Mouse (Mus musculus) spleen, embryonic (tissue): ENCODE results near the gene Irf2bp2.

ENCODE experiments used
- CTCF ChIA-PET: fragments of 350-600 bp; sonication (Branson Sonifier 250); formaldehyde crosslinking; loops from one replicate; lab custom pipeline; 2022; lab: Charles Lee

The Irf2bp2 gene

GRCm38 (mm10) chr8:126593889-126594480 lies at the start of gene Irf2bp2:
Irf2bp2 (minus strand) TSS chr8:126593986.
- CTCF ChIA-PET, result no interaction called here

- CTCF ChIA-PET, result no interaction called here
Observed at GRCm38 (mm10) chr8:126642665-126643064, 48.9 kb upstream of the Irf2bp2 start.

DNA sequence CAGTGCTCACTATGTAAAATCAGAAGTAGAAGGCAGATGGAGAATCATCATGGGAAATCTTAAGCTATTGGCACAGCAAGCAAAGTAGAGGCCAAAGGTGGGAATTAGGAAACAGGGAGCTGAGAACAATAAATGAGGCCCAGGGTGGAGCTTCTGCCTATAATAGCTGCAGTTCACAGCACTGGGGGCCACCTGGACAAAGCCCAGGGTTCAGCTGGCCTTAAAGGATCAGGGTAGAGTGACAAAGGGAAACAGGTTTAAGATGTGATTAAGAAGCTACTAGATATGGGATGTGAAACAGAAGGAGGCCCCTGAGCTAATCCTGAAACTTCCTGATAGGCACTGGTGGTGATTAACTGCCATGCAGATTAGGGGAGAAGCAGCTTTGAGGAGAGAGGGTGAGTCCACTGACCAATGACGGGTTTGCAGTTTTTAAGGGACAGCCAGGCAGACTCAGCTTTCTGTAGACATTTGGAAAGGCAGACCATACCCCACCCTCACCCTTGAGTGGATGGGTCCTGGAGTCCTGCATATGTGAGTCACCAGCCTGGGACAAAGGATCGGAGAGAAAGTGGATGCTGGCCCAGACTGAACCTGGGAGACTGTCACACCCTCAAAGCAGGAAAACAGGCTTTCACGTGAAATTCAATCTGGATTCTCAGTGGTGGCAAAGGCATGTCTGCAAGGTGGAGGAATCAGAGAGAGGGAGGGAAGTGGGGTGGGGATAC lies 47.9 kb upstream of the Irf2bp2 start:
- CTCF ChIA-PET, result no interaction called here

- CTCF ChIA-PET, result no interaction called here
Observed at GRCm38 (mm10) chr8:126639161-126639560, 45.4 kb upstream of the Irf2bp2 start.

GRCm38 (mm10) chr8:126638027-126638426 lies 44.2 kb upstream of the Irf2bp2 start:
- CTCF ChIA-PET, result no interaction called here

DNA sequence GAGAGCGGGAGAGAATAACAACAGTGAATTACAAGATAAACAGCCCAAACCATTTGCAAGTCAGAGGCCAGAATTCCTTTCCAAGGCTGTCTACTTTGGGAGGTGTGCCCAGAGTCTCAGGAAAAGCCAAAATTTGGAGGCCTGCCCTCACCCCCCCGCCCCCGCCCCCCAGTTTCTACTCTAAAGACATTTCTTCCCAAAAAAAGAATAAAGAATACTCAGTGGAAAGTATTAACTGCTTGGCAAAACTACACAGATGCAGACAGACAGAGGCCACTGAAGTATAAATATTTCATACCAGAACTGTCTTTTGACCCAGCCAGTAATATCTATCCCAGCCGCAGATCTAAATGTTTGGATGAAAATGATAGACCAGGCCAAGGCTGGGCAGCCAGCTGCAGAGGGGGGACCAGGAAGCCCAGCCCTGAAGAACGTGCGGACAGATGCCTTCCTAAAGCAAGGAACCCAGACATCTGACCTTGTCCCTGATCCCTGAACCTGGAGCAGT lies 40.8 kb upstream of the Irf2bp2 start:
- CTCF ChIA-PET, result no interaction called here

DNA sequence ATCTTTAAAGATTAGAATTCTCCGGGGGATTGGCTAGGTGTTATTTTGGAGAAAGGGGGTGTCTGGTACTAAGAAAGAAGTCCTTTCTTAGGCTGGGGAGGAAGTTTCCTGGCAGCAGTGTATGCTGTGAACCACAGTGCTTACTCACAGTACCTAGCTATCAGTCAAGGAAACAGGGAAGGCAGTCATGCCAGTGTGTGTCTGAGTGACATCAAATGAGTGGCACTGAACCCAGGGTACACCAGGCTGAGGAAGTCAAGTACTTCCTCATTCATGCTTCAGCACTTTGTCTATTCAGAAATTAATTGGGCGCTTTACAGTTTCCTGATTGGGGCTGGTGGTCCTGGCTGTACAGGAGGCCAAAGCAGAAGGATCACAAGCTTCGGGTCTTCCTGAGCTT lies 34.8 kb upstream of the Irf2bp2 start:
- CTCF ChIA-PET, result no interaction called here

DNA sequence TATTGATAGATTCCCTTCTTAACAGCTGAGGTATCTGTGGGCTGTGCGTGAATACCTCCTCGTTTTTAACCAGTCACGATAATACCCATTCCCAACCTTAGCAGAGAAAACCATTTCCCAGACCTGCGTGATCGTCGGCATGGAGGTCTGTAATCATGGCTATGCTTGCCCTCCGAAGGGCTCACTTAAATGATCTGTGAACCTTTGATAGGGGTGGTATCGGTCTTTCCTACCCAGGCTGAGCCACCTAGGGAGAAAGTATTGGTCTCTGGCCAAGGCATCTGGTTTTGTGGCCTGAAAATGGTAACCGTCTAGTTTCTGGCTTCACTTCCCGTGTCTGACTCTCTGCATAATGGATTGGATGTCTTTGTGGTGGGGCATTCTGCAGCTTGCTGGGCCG lies 32.6 kb upstream of the Irf2bp2 start:
- CTCF ChIA-PET, result no interaction called here

DNA sequence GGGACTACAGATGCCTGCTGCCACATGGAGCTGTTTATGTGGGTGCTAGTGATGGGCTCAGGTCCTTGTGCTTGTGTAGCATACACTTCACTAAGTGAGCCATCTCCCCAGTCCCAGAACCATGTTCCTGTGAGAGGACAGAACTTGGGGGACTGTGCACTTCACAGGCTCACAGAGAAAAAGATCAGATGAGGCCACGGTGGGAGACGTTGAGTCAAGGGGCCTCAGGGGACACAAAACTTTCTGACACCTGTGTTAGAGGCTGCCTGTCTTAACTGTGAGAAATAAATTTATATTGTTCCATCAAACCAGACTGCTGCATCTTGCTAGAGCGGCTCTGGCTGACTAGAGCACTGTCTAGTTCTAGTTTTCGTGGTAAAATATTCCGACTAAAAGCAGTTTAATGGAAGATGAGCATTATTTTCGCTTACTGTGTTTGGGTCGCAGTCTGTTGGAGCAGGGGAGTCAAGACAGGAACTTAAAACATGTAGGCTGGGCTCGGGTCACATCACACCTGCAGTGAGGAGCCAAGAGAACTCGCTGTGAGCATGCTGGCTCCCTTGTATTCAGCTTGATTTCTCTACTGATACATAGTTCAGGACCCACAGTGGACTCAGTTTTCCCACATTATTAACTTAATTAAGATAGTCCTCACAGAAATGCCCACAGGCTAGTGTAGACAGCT lies 28.5 kb upstream of the Irf2bp2 start:
- CTCF ChIA-PET, result no interaction called here

GRCm38 (mm10) chr8:126620721-126621120 lies 26.9 kb upstream of the Irf2bp2 start:
- CTCF ChIA-PET, result interaction anchor here (1.2 kb wide), 1 partner anchor 16 kb away, joined by 4 read pairs; no protein-coding TSS in a partner anchor

GRCm38 (mm10) chr8:126619487-126619886 lies 25.7 kb upstream of the Irf2bp2 start:
- CTCF ChIA-PET, result no interaction called here

GRCm38 (mm10) chr8:126617665-126618064 lies 23.9 kb upstream of the Irf2bp2 start:
- CTCF ChIA-PET, result no interaction called here

DNA sequence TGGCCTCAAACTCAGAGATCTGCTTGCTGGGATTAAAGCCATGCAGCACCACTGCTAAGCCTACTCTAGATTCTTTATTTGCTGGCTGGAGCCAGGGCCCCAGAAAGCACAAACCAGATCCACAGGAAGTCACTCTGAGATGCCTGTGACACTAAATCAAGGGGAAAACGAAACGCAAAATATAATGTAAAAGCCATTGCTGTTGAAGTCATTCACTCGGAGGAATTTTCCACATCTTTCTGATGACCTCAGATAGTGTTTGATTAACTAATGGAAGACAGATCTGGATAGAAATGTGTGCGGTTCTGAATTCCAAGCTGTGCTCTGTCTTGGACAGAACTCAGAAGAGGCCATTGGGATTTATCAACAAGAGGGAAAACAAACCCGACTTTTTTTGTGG lies 22.9 kb upstream of the Irf2bp2 start:
- CTCF ChIA-PET, result interaction anchor here (1.0 kb wide), 1 partner anchor 17 kb away, joined by 9 read pairs; no protein-coding TSS in a partner anchor

- CTCF ChIA-PET, result interaction anchor here (1.0 kb wide), 1 partner anchor 16 kb away, joined by 9 read pairs; no protein-coding TSS in a partner anchor
Observed at GRCm38 (mm10) chr8:126615765-126616164, 22.0 kb upstream of the Irf2bp2 start.

DNA sequence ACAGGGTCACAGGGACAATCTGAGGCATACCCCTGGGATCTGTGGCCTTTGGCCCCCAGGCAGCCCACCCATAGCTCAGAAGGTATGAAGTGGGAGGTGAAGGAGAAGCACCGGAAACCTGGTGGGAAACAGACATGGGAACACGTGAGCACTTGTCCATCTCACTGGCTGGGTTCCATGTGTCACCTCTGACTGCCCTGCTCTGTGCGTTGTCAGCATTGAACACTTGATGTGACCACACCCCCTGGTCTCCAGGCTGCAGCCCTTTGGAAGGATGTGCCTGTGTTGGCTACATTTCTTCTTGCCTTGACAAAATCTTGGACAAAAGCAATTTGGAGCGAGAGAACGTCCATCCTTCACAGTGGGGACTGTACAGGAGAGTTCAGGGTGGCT lies 20.9 kb upstream of the Irf2bp2 start:
- CTCF ChIA-PET, result interaction anchor here (1.2 kb wide), 1 partner anchor 9 kb away, joined by 5 read pairs; no protein-coding TSS in a partner anchor

DNA sequence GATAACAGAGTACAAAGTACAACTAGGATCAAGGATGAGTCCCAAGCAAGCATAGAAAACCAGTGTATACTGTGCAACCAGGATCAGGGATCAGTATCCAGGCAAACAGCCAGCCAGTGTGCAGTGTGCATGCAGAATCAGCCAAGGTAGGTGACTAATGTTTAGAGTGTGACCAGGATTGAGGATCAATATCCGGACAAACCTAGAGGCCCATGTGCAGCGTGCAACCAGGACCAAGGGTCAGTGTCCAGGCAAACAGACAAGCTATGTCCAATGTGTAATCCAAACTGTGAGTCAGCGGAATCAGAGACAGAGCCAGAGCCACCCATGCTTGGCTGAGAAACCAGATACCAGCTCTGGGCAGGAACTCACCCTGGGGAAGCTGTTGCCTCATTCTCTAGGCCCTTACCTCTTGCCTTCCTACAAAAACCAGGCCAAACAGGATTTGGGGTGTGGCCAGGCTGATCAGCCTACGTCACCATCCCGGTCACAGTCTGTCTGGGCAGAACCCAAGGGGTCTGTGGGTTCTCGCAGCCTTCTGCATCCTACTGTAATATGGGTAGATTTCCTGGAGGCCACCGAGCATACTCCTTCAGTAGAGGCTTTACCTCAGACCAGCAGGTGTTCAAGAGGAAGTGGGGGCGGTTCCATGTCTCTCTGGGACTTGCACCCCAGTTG lies 20.4 kb upstream of the Irf2bp2 start:
- CTCF ChIA-PET, result interaction anchor here (1.2 kb wide), 1 partner anchor 9 kb away, joined by 5 read pairs; no protein-coding TSS in a partner anchor

GRCm38 (mm10) chr8:126613143-126613542 lies 19.4 kb upstream of the Irf2bp2 start:
- CTCF ChIA-PET, result no interaction called here

GRCm38 (mm10) chr8:126612739-126613138 lies 19.0 kb upstream of the Irf2bp2 start:
- CTCF ChIA-PET, result no interaction called here

DNA sequence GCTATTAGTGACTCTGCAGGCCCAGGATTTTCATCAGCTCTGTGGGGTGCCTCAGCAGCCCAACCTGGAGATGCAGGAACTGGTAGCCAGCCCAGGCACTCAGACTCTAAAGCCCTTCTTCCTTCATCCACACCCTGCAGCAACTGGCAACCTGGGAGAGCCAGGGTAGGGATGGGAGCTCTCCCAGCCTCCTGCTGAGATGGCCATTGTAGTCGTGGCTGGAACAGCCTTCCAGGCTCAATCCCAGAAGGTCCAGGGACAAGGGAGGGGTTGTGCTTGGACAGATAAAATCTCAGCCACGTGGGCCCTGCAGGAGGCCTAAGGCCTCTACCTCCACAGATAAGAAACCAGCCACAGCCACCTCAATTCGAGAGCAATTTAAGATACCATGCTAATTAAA lies 16.9 kb upstream of the Irf2bp2 start:
- CTCF ChIA-PET, result no interaction called here

GRCm38 (mm10) chr8:126609556-126610263 lies 15.9 kb upstream of the Irf2bp2 start:
- CTCF ChIA-PET, result no interaction called here
